Mouse (Mus musculus) lung, postnatal 0 days (tissue): Measurements from ENCODE around the gene B3gnt8.

Experiments used
- CTCF ChIP-seq: IDR thresholded peaks from 2 replicates; pipeline ENCODE4 v1.5.1; 2016; ENCODE audit warnings: antibody characterized with exemption, mild to moderate bottlenecking
- EP300 ChIP-seq: IDR thresholded peaks from 2 replicates; pipeline ENCODE4 v1.6.1; 2016; ENCODE audit warnings: antibody characterized with exemption, mild to moderate bottlenecking, control low read depth

DNA sequence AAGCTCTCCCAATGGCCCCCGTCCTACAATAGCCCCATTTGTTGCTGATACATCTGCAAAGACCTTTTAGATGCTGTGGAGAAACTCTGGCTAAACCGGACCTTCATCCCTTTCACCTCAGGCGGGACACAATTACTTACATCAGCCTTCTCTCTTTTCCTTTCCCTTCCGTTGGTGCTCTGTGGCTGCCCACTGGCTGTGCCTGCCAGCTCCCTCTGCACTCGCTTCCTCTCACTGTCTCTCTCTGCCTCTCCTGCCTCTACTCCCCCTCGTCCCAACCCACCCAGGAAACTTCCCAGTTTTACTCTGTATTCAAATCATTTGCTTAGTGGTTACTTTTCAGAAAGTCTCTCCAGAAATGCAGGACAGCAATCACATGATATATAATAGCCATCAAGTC, 16.4 kb upstream of the B3gnt8 start:
- TF ChIP-seq CTCF: no peak
- TF ChIP-seq EP300: no peak
